Mouse (Mus musculus): ENCODE results near the gene Eftud2. TPM values are rescaled to one million over a fixed set of nuclear protein-coding genes. Genes with fewer than 3 reads are reported as not detected.

Eftud2 gene
- polyA plus RNA-seq, 1 experiment from 2014 or later, result 317 TPM

DNA sequence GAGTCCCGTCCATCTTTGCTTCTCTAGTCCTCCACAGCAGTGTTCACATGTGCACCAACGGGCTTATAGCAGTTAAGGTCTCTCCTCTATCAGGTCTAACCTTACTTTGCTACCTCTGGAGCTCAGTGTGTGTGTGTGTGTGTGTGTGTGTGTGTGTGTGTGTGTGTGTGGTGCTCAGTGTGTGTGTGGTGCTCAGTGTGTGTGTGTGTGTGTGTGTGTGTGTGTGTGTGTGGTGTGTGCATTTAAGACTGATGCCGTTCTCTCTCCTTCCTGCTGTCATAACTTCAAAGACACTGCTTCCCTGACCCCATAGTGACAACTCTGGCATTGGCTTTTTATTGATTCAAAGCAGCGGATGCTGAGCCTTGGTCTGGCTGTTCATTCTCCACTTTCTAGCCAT is 45.2 kb downstream of the Eftud2 start, which contains the start of gene Higd1b:
Gene Higd1b, plus strand, starts transcription at position 301 of the 400 bp plus-strand sequence.
- no peaks in the 10 kb centered on the region for H3K9me3 ChIP-seq (ENCODE audit: control insufficient read depth, low read length)
- H3K36me3 ChIP-seq (ENCODE audit: control insufficient read depth, insufficient read depth, low read length), result peaks cover 14% of the 10 kb centered on the region
- H3K9ac ChIP-seq (ENCODE audit: low read length), result no peak within 1 kb of the TSS
- ATAC-seq (replicated peaks; ENCODE audit: low FRiP score), result no peak
- WGBS, result 82% methylated on average over 4 of the region's 4 CpGs
- no peak within 1 kb of the TSS for H3K4me3 ChIP-seq (ENCODE audit: low read depth, low read length)
- H3K4me2 ChIP-seq (ENCODE audit: low read depth, low read length, severe bottlenecking), result no peak within 1 kb of the TSS
- DNase-seq (ENCODE audit: low spot score), result no peak
- H3K27me3 ChIP-seq (ENCODE audit: control insufficient read depth, insufficient read depth, low read length), result no peaks in the 10 kb centered on the region
- H3K27ac ChIP-seq (ENCODE audit: low read depth, low read length), result no peak within 1 kb of the TSS
- no peaks in the 10 kb centered on the region for H3K4me1 ChIP-seq (replicated peaks; ENCODE audit: control insufficient read depth, insufficient read depth, low read length)

DNA sequence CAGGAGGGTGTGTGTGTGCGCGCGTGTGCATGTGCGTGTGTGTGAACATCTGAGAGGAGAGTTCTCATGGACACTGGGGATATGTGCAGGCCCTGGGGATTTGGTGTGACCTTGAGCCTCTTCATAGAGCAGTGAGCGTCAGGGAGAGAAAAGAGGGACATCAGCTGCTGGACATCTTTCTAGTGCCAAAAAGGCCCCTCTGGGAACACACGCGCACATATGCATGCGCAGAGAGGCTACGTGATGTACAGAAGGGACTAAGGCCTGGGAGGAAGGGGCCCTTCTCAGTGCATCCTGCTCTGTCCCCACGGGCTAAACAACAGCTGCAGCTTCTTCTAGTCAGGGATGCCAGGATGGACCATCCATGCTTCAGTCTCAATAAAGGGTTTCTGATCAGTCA is 46.6 kb downstream of the Eftud2 start:
- no peak overlapping the region for H3K9ac ChIP-seq (ENCODE audit: low read length)
- no peak for ATAC-seq (replicated peaks; ENCODE audit: low FRiP score)
- WGBS, result 90% methylated on average over 10 of the region's 10 CpGs

DNA sequence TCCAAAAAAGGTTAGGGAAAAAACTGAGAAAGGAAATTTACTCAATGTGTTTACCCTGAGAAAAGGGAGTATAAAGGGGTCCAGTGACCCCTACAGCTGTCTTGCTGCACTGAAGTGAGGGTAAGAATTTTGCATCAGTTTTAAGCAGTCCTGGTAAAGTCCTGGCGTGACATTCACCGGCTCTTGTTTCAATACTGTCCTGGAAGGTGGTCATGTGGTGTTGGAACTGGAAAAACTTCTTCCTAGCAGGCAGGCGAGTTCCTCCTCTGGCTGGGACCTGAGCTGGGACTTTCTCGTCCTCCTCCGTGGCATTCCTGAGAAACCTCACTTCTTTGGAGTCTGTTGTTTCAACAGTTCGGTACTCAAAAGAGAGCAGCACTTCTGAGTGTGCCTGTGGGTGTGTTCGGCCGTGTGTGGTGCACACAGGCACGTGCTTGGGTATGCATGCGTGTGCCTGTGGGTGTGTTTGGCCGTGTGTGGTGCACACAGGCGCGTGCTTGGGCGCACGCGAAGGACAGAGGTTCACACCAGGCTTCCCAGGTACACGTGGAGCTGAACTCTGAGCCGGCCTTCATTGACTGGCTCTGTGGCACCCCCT is 48.0 kb downstream of the Eftud2 start:
- ATAC-seq (replicated peaks; ENCODE audit: low FRiP score), result no peak
- H3K27me3 ChIP-seq (ENCODE audit: control insufficient read depth, insufficient read depth, low read length), result no peaks in the 10 kb centered on the region
- 71% methylated on average over 18 of the region's 18 CpGs for WGBS

More for the DNA sequence above, 46.6 kb downstream of the Eftud2 start:
- Histone ChIP-seq H3K4me3 (ENCODE audit: low read depth, low read length) (no peak overlapping the region), H3K4me1 (replicated peaks; ENCODE audit: control insufficient read depth, insufficient read depth, low read length) (no peaks in the 10 kb centered on the region), H3K36me3 (ENCODE audit: control insufficient read depth, insufficient read depth, low read length) (peaks cover 12% of the 10 kb centered on the region), H3K27ac (ENCODE audit: low read depth, low read length) (no peak overlapping the region), H3K4me2 (ENCODE audit: low read depth, low read length, severe bottlenecking) (no peak overlapping the region), H3K9me3 (ENCODE audit: control insufficient read depth, low read length) (no peaks in the 10 kb centered on the region), H3K27me3 (ENCODE audit: control insufficient read depth, insufficient read depth, low read length) (no peaks in the 10 kb centered on the region)
- no peak for DNase-seq (ENCODE audit: low spot score)

DNA sequence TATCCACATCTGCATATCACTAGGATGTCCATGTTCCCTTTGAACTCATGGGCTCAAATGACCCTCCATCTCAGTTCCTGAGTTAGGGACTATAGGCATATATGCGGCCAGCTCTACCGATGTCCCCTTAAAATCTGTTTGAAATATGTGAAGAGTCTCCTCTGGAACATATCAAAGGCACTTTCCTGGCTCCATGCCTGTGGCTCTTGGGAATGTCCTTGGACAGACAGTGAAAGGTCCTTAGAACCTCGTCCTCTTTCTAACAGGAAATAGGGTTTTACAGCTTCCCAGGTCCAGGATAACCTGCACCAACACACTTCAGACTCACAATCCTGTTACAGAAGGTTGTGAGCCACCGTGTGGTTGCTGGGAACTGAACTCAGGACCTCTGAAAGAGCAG is 50.5 kb downstream of the Eftud2 start:
- Histone ChIP-seq H3K27ac (ENCODE audit: low read depth, low read length) (no peak overlapping the region), H3K4me3 (ENCODE audit: low read depth, low read length) (no peak overlapping the region), H3K4me2 (ENCODE audit: low read depth, low read length, severe bottlenecking) (no peak overlapping the region), H3K9ac (ENCODE audit: low read length) (no peak overlapping the region), H3K36me3 (ENCODE audit: control insufficient read depth, insufficient read depth, low read length) (no peaks in the 10 kb centered on the region), H3K9me3 (ENCODE audit: control insufficient read depth, low read length) (no peaks in the 10 kb centered on the region), H3K4me1 (replicated peaks; ENCODE audit: control insufficient read depth, insufficient read depth, low read length) (no peaks in the 10 kb centered on the region), H3K27me3 (ENCODE audit: control insufficient read depth, insufficient read depth, low read length) (no peaks in the 10 kb centered on the region)
- ATAC-seq (replicated peaks; ENCODE audit: low FRiP score) (no peak), DNase-seq (ENCODE audit: low spot score) (no peak)
- 86% methylated on average over 4 of the region's 4 CpGs for WGBS

More for the DNA sequence above, 48.0 kb downstream of the Eftud2 start:
- H3K4me3 ChIP-seq (ENCODE audit: low read depth, low read length), result no peak overlapping the region
- peaks cover 4% of the 10 kb centered on the region for H3K36me3 ChIP-seq (ENCODE audit: control insufficient read depth, insufficient read depth, low read length)
- H3K9me3 ChIP-seq (ENCODE audit: control insufficient read depth, low read length), result no peaks in the 10 kb centered on the region
- no peak for DNase-seq (ENCODE audit: low spot score)
- H3K4me1 ChIP-seq (replicated peaks; ENCODE audit: control insufficient read depth, insufficient read depth, low read length), result no peaks in the 10 kb centered on the region
- H3K4me2 ChIP-seq (ENCODE audit: low read depth, low read length, severe bottlenecking), result no peak overlapping the region
- H3K9ac ChIP-seq (ENCODE audit: low read length), result no peak overlapping the region
- no peak overlapping the region for H3K27ac ChIP-seq (ENCODE audit: low read depth, low read length)

DNA sequence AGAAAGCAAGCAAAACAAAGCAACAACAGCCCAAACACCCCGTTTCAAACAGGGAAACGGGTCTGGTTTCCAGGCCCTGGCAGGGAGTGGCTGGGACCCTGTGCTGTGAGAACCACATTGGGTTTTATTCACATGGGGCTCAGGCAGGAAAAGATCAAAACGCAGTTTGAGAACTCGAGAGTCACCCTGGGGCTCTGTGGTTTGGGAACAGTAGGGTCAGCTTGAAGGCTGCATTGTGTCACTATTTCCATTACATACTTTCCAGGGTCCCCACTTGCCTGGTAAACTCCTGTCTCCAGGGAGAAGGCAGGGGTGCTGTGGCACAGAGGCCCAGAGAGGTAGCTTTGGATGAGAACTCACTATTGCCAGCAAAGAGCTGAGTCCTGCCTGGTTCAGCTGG is 53.7 kb downstream of the Eftud2 start:
- Histone ChIP-seq H3K4me3 (ENCODE audit: low read depth, low read length) (no peak overlapping the region), H3K36me3 (ENCODE audit: control insufficient read depth, insufficient read depth, low read length) (no peaks in the 10 kb centered on the region), H3K27me3 (ENCODE audit: control insufficient read depth, insufficient read depth, low read length) (no peaks in the 10 kb centered on the region), H3K4me1 (replicated peaks; ENCODE audit: control insufficient read depth, insufficient read depth, low read length) (no peaks in the 10 kb centered on the region), H3K4me2 (ENCODE audit: low read depth, low read length, severe bottlenecking) (no peak overlapping the region), H3K9me3 (ENCODE audit: control insufficient read depth, low read length) (no peaks in the 10 kb centered on the region), H3K27ac (ENCODE audit: low read depth, low read length) (no peak overlapping the region), H3K9ac (ENCODE audit: low read length) (no peak overlapping the region)
- no peak for ATAC-seq (replicated peaks; ENCODE audit: low FRiP score)
- WGBS, result 61% methylated on average over 4 of the region's 4 CpGs
- no peak for DNase-seq (ENCODE audit: low spot score)

DNA sequence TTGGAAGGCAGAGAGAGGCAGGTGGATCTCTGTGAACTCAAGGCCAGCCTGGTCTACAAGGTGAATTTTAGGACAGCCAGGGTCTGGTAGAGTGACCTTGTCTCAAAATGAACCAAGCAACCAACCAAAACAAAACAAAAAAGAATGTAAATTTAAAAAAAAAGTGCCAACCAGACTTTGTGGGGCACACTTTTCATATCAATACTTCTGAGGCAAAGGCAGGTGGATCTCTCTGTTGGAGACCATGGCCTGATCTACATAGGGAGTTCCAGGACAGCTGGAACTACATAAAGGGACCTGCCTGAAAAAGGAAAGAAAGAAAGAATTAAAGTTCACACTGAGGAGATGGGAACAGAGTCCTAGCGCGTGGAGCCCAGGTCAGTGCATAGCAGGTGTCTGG is 54.3 kb downstream of the Eftud2 start:
- Histone ChIP-seq H3K4me3 (ENCODE audit: low read depth, low read length) (no peak overlapping the region), H3K4me1 (replicated peaks; ENCODE audit: control insufficient read depth, insufficient read depth, low read length) (no peaks in the 10 kb centered on the region), H3K9ac (ENCODE audit: low read length) (no peak overlapping the region), H3K36me3 (ENCODE audit: control insufficient read depth, insufficient read depth, low read length) (no peaks in the 10 kb centered on the region), H3K27ac (ENCODE audit: low read depth, low read length) (no peak overlapping the region), H3K9me3 (ENCODE audit: control insufficient read depth, low read length) (no peaks in the 10 kb centered on the region), H3K4me2 (ENCODE audit: low read depth, low read length, severe bottlenecking) (no peak overlapping the region), H3K27me3 (ENCODE audit: control insufficient read depth, insufficient read depth, low read length) (no peaks in the 10 kb centered on the region)
- DNase-seq (ENCODE audit: low spot score) (no peak), ATAC-seq (replicated peaks; ENCODE audit: low FRiP score) (no peak)
- 67% methylated on average over 2 of the region's 2 CpGs for WGBS

DNA sequence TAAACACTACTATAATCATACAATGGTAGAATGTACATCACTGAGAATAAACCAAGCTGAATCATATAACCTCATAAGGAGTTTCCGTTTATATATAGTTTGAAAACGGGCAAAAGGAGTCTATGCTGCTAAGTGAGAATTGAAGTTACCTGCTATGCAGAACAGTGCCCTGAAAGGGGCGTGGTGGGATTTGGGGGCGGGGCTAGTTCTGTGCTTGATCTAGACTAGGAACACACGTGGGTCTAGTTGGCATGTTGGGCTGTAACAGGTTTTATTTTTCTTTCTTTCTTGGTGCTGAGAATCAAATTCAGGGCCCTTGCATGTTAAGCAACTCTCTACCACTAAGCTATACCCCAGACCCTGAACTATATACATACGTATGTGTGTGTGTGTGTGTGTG is 59.6 kb downstream of the Eftud2 start:
- H3K27me3 ChIP-seq (ENCODE audit: control insufficient read depth, insufficient read depth, low read length), result no peaks in the 10 kb centered on the region; the same call in 1 of the 2 replicates
- H3K4me3 ChIP-seq (ENCODE audit: low read depth, low read length), result no peak overlapping the region
- H3K36me3 ChIP-seq (ENCODE audit: control insufficient read depth, insufficient read depth, low read length), result no peaks in the 10 kb centered on the region
- 54% methylated on average over 6 of the region's 6 CpGs for WGBS
- H3K9ac ChIP-seq (ENCODE audit: low read length), result no peak overlapping the region
- H3K9me3 ChIP-seq (ENCODE audit: control insufficient read depth, low read length), result no peaks in the 10 kb centered on the region
- ATAC-seq (replicated peaks; ENCODE audit: low FRiP score) (no peak), DNase-seq (ENCODE audit: low spot score) (peak; percentile 44)
- peaks cover 6% of the 10 kb centered on the region; the same call in 1 of the 2 replicates for H3K4me1 ChIP-seq (replicated peaks; ENCODE audit: control insufficient read depth, insufficient read depth, low read length)
- no peak overlapping the region for H3K4me2 ChIP-seq (ENCODE audit: low read depth, low read length, severe bottlenecking)
- H3K27ac ChIP-seq (ENCODE audit: low read depth, low read length), result no peak overlapping the region

DNA sequence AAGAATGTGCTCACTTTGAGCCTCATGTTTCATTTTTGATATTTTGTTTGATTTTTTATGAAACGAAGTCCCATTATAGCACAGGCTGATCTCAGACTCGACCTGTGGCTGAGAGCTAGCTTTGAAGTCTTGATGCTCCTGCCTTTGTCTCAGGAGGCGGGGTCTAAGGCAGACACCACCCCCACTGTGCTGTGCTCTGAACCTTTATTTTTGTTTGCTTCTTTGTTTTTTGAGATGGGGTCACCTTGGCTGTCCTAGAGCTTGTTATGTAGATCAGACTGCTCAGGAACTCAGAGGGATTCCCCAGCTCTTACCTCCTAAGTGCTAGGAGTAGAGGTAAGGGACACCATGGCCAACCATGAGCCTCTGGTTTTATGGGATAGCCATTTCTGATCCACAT is 60.4 kb downstream of the Eftud2 start:
- WGBS, result 4% methylated on average over 3 of the region's 3 CpGs
- no peak overlapping the region for H3K9ac ChIP-seq (ENCODE audit: low read length)
- DNase-seq (ENCODE audit: low spot score), result peak; percentile 51

DNA sequence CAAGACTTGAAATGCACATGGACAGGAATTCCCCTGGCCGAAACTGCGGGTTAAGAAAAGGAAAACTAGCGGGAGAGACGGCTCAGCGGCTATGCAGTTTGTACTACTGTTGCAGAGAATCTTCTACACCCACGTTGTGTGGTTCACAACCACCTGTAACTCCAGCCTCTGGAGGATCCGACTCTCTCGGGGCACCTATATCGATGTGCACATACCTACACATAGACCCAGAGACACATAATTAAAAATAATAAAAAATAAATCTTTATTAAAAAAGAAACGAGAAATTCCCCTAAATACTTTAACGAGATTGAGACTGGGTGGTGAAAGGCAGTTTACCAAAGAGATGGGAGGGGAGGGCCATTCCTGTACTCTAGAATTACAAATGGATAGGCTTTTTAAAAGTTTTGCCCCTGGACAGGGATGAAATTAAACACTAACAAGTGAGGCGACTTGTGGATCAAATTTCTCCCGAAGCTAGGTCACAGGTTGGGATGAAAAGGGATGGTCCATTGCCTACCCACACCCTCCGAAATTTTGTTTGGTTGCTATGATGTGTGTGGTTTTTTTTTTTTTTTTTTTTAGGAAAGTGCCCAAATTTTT is 60.9 kb downstream of the Eftud2 start:
- no peak overlapping the region; the same call in 1 of the 2 replicates for H3K27ac ChIP-seq (ENCODE audit: low read depth, low read length)
- H3K9me3 ChIP-seq (ENCODE audit: control insufficient read depth, low read length), result no peaks in the 10 kb centered on the region
- peak overlapping the region; percentile 63 for H3K4me2 ChIP-seq (ENCODE audit: low read depth, low read length, severe bottlenecking)
- H3K4me1 ChIP-seq (replicated peaks; ENCODE audit: control insufficient read depth, insufficient read depth, low read length), result peaks cover 10% of the 10 kb centered on the region; the same call in 1 of the 2 replicates
- no peak for ATAC-seq (replicated peaks; ENCODE audit: low FRiP score)
- H3K27me3 ChIP-seq (ENCODE audit: control insufficient read depth, insufficient read depth, low read length), result no peaks in the 10 kb centered on the region; the same call in 1 of the 2 replicates
- peak overlapping the region; percentile 93 for H3K4me3 ChIP-seq (ENCODE audit: low read depth, low read length)
- DNase-seq (ENCODE audit: low spot score), result no peak
- H3K36me3 ChIP-seq (ENCODE audit: control insufficient read depth, insufficient read depth, low read length), result no peaks in the 10 kb centered on the region
- H3K9ac ChIP-seq (ENCODE audit: low read length), result no peak overlapping the region; the same call in 1 of the 2 replicates
- 4% methylated on average over 14 of the region's 14 CpGs for WGBS

More for the DNA sequence above, 60.4 kb downstream of the Eftud2 start:
- Histone ChIP-seq H3K27me3 (ENCODE audit: control insufficient read depth, insufficient read depth, low read length) (no peaks in the 10 kb centered on the region; the same call in 1 of the 2 replicates), H3K4me3 (ENCODE audit: low read depth, low read length) (no peak overlapping the region), H3K36me3 (ENCODE audit: control insufficient read depth, insufficient read depth, low read length) (no peaks in the 10 kb centered on the region), H3K27ac (ENCODE audit: low read depth, low read length) (no peak overlapping the region), H3K9me3 (ENCODE audit: control insufficient read depth, low read length) (no peaks in the 10 kb centered on the region), H3K4me2 (ENCODE audit: low read depth, low read length, severe bottlenecking) (no peak overlapping the region), H3K4me1 (replicated peaks; ENCODE audit: control insufficient read depth, insufficient read depth, low read length) (peaks cover 10% of the 10 kb centered on the region; the same call in 1 of the 2 replicates)
- no peak for ATAC-seq (replicated peaks; ENCODE audit: low FRiP score)
